Mouse (Mus musculus) hindbrain, embryonic 12.5 days (tissue): ENCODE results near the gene Vmac. TPM values are rescaled to one million over a fixed set of nuclear protein-coding genes. Genes with fewer than 3 reads are reported as not detected.
A peak's percentile ranks its signal among the peaks of the same experiment; 100 is the strongest.

Experiments
- ATAC-seq: fragments of 200-750 bp; cut with Nextera tagmentation; 2 replicates; pipeline ENCODE4 v1.8.0; 2017; ENCODE audit warnings: moderate TSS enrichment; ENCODE audit not compliant: low FRiP score
- H3K27ac ChIP-seq: fragments of 300-500 bp; sonication (generic); 2 replicates; pipeline ENCODE4 v1.5.1; 2016; ENCODE audit warnings: mild to moderate bottlenecking
- H3K27me3 ChIP-seq: fragments of 300-500 bp; sonication (generic); 2 replicates; pipeline ENCODE4 v1.6.1; 2016; ENCODE audit warnings: mild to moderate bottlenecking
- H3K36me3 ChIP-seq: fragments of 300-500 bp; sonication (generic); 2 replicates; pipeline ENCODE4 v1.6.1; 2016; ENCODE audit warnings: mild to moderate bottlenecking
- H3K4me1 ChIP-seq: fragments of 300-500 bp; sonication (generic); 2 replicates; pipeline ENCODE4 v1.6.1; 2016
- H3K4me2 ChIP-seq: fragments of 300-500 bp; sonication (generic); replicated peaks from 2 replicates; pipeline ENCODE4 v1.6.1; 2016; ENCODE audit warnings: mild to moderate bottlenecking
- H3K4me3 ChIP-seq: fragments of 300-500 bp; sonication (generic); 2 replicates; pipeline ENCODE4 v1.5.1; 2016; ENCODE audit warnings: mild to moderate bottlenecking
- H3K9ac ChIP-seq: fragments of 300-500 bp; sonication (generic); 2 replicates; pipeline ENCODE4 v1.6.1; 2016; ENCODE audit warnings: mild to moderate bottlenecking, moderate library complexity
- H3K9me3 ChIP-seq: fragments of 300-500 bp; sonication (generic); replicated peaks from 2 replicates; pipeline ENCODE4 v1.6.1; 2016; ENCODE audit warnings: mild to moderate bottlenecking
- WGBS: fragments of 180-500 bp; shearing (Covaris S2); methylation state at CpG from one replicate; pipeline ENCODE4 v1.1.7; 2016; 5-methylcytosine and 5-hydroxymethylcytosine counted together
- polyA plus RNA-seq: library from polyadenylated mRNA; unstranded; fragments of >200 nt; fragmentation: Nextera tagmentation; extraction: Ambion mirVana; gene quantifications from 2 replicates; pipeline ENCODE4 v1.2.1, GENCODE M21; 2016

Vmac gene
- polyA plus RNA-seq, 1 experiment from 2014 or later = 15.3 TPM

- Histone ChIP-seq H3K36me3 (peaks cover 95% of the 10 kb centered on the region), H3K27ac (no peak overlapping the region), H3K9me3 (no peaks in the 10 kb centered on the region), H3K9ac (no peak overlapping the region), H3K4me3 (no peak overlapping the region), H3K27me3 (no peaks in the 10 kb centered on the region), H3K4me2 (no peak overlapping the region), H3K4me1 (no peaks in the 10 kb centered on the region)
- 97% methylated on average over 1 of the region's 1 CpGs for WGBS
- no peak for ATAC-seq
These were observed 11.3 kb downstream of the Vmac start for GRCm38 (mm10) chr17:56706515-56706914.

- Histone ChIP-seq H3K36me3 (peaks cover 94% of the 10 kb centered on the region), H3K9me3 (no peaks in the 10 kb centered on the region), H3K4me2 (no peak overlapping the region), H3K27me3 (no peaks in the 10 kb centered on the region), H3K9ac (no peak overlapping the region), H3K4me3 (no peak overlapping the region), H3K4me1 (no peaks in the 10 kb centered on the region), H3K27ac (no peak overlapping the region)
- 89% methylated on average over 4 of the region's 4 CpGs for WGBS
- ATAC-seq = no peak
These were observed 14.8 kb downstream of the Vmac start for GRCm38 (mm10) chr17:56703038-56703437.

GRCm38 (mm10) chr17:56700451-56700850 lies 17.4 kb downstream of the Vmac start:
- no peak for ATAC-seq
- Histone ChIP-seq H3K4me2 (no peak overlapping the region), H3K9ac (no peak overlapping the region), H3K9me3 (no peaks in the 10 kb centered on the region), H3K4me1 (no peaks in the 10 kb centered on the region), H3K27ac (no peak overlapping the region), H3K36me3 (peaks cover 92% of the 10 kb centered on the region), H3K4me3 (no peak overlapping the region), H3K27me3 (no peaks in the 10 kb centered on the region)
- 76% methylated on average over 2 of the region's 2 CpGs for WGBS

GRCm38 (mm10) chr17:56693851-56694310 lies 23.9 kb downstream of the Vmac start:
- H3K4me1 ChIP-seq = peaks cover 18% of the 10 kb centered on the region
- peaks cover 88% of the 10 kb centered on the region for H3K36me3 ChIP-seq
- H3K4me3 ChIP-seq = no peak overlapping the region
- H3K27ac ChIP-seq = 0 out of 2 replicates have a peak overlapping the region, but pooled peaks have one; percentile 12
- 0 out of 2 replicates have a peak, but pooled peaks have one; percentile 38 for ATAC-seq
- H3K27me3 ChIP-seq = no peaks in the 10 kb centered on the region
- no peak overlapping the region for H3K4me2 ChIP-seq
- no peak overlapping the region for H3K9ac ChIP-seq
- H3K9me3 ChIP-seq = no peaks in the 10 kb centered on the region
- 67% methylated on average over 6 of the region's 6 CpGs for WGBS

GRCm38 (mm10) chr17:56693395-56693794 lies 24.4 kb downstream of the Vmac start:
- no peak overlapping the region for H3K4me2 ChIP-seq
- WGBS = 95% methylated on average over 1 of the region's 1 CpGs
- H3K4me1 ChIP-seq = peaks cover 18% of the 10 kb centered on the region
- no peaks in the 10 kb centered on the region for H3K27me3 ChIP-seq
- no peak for ATAC-seq
- H3K4me3 ChIP-seq = no peak overlapping the region
- H3K9ac ChIP-seq = no peak overlapping the region
- 0 out of 2 replicates have a peak overlapping the region, but pooled peaks have one; percentile 12 for H3K27ac ChIP-seq
- H3K9me3 ChIP-seq = no peaks in the 10 kb centered on the region
- H3K36me3 ChIP-seq = peaks cover 88% of the 10 kb centered on the region

- Histone ChIP-seq H3K36me3 (peaks cover 85% of the 10 kb centered on the region), H3K27me3 (no peaks in the 10 kb centered on the region), H3K27ac (no peak overlapping the region), H3K4me2 (no peak overlapping the region), H3K9me3 (no peaks in the 10 kb centered on the region), H3K9ac (no peak overlapping the region), H3K4me1 (peaks cover 13% of the 10 kb centered on the region), H3K4me3 (no peak overlapping the region)
- no peak for ATAC-seq
- WGBS = 96% methylated on average over 2 of the region's 2 CpGs
These were observed 29.1 kb downstream of the Vmac start for GRCm38 (mm10) chr17:56688689-56689088.

- H3K9ac ChIP-seq = no peak overlapping the region
- no peaks in the 10 kb centered on the region for H3K9me3 ChIP-seq
- peaks cover 83% of the 10 kb centered on the region for H3K36me3 ChIP-seq
- no peak overlapping the region for H3K4me3 ChIP-seq
- no peak overlapping the region for H3K4me2 ChIP-seq
- H3K27ac ChIP-seq = no peak overlapping the region
- peaks cover 7% of the 10 kb centered on the region for H3K4me1 ChIP-seq
- no peaks in the 10 kb centered on the region for H3K27me3 ChIP-seq
- no peak for ATAC-seq
These were observed 29.8 kb downstream of the Vmac start for GRCm38 (mm10) chr17:56688045-56688444.

- WGBS = 92% methylated on average over 2 of the region's 4 CpGs
- H3K9me3 ChIP-seq = no peaks in the 10 kb centered on the region
- no peak overlapping the region for H3K9ac ChIP-seq
- H3K4me2 ChIP-seq = no peak overlapping the region
- H3K4me1 ChIP-seq = peaks cover 7% of the 10 kb centered on the region
- H3K27ac ChIP-seq = no peak overlapping the region
- no peaks in the 10 kb centered on the region for H3K27me3 ChIP-seq
- ATAC-seq = no peak
- H3K36me3 ChIP-seq = peaks cover 82% of the 10 kb centered on the region
- H3K4me3 ChIP-seq = no peak overlapping the region
These were observed 31.0 kb downstream of the Vmac start for GRCm38 (mm10) chr17:56686801-56687200.

GRCm38 (mm10) chr17:56684649-56685048 lies 33.2 kb downstream of the Vmac start:
- Histone ChIP-seq H3K4me2 (no peak overlapping the region), H3K9ac (no peak overlapping the region), H3K27ac (no peak overlapping the region), H3K4me3 (no peak overlapping the region), H3K36me3 (peaks cover 80% of the 10 kb centered on the region), H3K4me1 (peaks cover 2% of the 10 kb centered on the region; the same call in 1 of the 2 replicates), H3K27me3 (no peaks in the 10 kb centered on the region), H3K9me3 (no peaks in the 10 kb centered on the region)
- WGBS = 94% methylated on average over 2 of the region's 2 CpGs
- no peak for ATAC-seq

GRCm38 (mm10) chr17:56683546-56684140 lies 34.2 kb downstream of the Vmac start:
- ATAC-seq = no peak
- no peak overlapping the region for H3K27ac ChIP-seq
- no peaks in the 10 kb centered on the region for H3K9me3 ChIP-seq
- H3K27me3 ChIP-seq = no peaks in the 10 kb centered on the region
- H3K4me2 ChIP-seq = no peak overlapping the region
- no peak overlapping the region for H3K4me3 ChIP-seq
- H3K9ac ChIP-seq = no peak overlapping the region
- 85% methylated on average over 5 of the region's 5 CpGs for WGBS
- peaks cover 74% of the 10 kb centered on the region for H3K36me3 ChIP-seq
- peaks cover 2% of the 10 kb centered on the region; the same call in 1 of the 2 replicates for H3K4me1 ChIP-seq

GRCm38 (mm10) chr17:56682880-56683279 lies 34.9 kb downstream of the Vmac start:
- H3K9me3 ChIP-seq = no peaks in the 10 kb centered on the region
- ATAC-seq = no peak
- H3K4me1 ChIP-seq = peaks cover 2% of the 10 kb centered on the region; the same call in 1 of the 2 replicates
- WGBS = 79% methylated on average over 3 of the region's 3 CpGs
- no peak overlapping the region for H3K27ac ChIP-seq
- no peak overlapping the region for H3K4me2 ChIP-seq
- H3K36me3 ChIP-seq = peaks cover 66% of the 10 kb centered on the region
- H3K9ac ChIP-seq = no peak overlapping the region
- H3K4me3 ChIP-seq = no peak overlapping the region
- no peaks in the 10 kb centered on the region for H3K27me3 ChIP-seq

- H3K27ac ChIP-seq = no peak overlapping the region
- peaks cover 2% of the 10 kb centered on the region; the same call in 1 of the 2 replicates for H3K4me1 ChIP-seq
- H3K4me3 ChIP-seq = no peak overlapping the region
- no peaks in the 10 kb centered on the region for H3K27me3 ChIP-seq
- WGBS = 86% methylated on average over 4 of the region's 4 CpGs
- ATAC-seq = no peak
- no peak overlapping the region for H3K9ac ChIP-seq
- H3K4me2 ChIP-seq = no peak overlapping the region
- peaks cover 65% of the 10 kb centered on the region for H3K36me3 ChIP-seq
- no peaks in the 10 kb centered on the region for H3K9me3 ChIP-seq
These were observed 36.0 kb downstream of the Vmac start for GRCm38 (mm10) chr17:56681791-56682190.
